Mouse (Mus musculus) ES-E14 (cell line): ENCODE data around the gene Vopp1. TPM values are rescaled to one million over a fixed set of nuclear protein-coding genes. Genes with fewer than 3 reads are reported as not detected.

Experiments used
- DNase-seq: peaks from one replicate; pipeline ENCODE4 v3.0.0-alpha.2; 2013; ENCODE audit warnings: low read depth, low spot score
- H3K27ac ChIP-seq: 2 replicates; pipeline ENCODE4 v1.5.1; 2012; ENCODE audit warnings: low read depth, mild to moderate bottlenecking, low read length, moderate library complexity, mixed read lengths; ENCODE audit not compliant: poor library complexity, insufficient read depth, severe bottlenecking
- H3K36me3 ChIP-seq: 2 replicates; pipeline ENCODE4 v1.6.1; 2012; ENCODE audit warnings: mild to moderate bottlenecking, low read length, moderate library complexity, mixed read lengths; ENCODE audit not compliant: control insufficient read depth, poor library complexity, insufficient read depth, severe bottlenecking
- H3K4me1 ChIP-seq, 2 experiments: fragments of 150-350 bp in 1 of 2; sonication (generic) in 1 of 2; 2 replicates each; pipeline ENCODE4 v1.6.1; 2012; ENCODE audit warnings: low read length in 2 of 2, mild to moderate bottlenecking in 1 of 2, mixed read lengths in 1 of 2; ENCODE audit not compliant: control insufficient read depth in 2 of 2, insufficient read depth in 2 of 2, poor library complexity in 1 of 2
- H3K4me3 ChIP-seq, 2 experiments: fragments of 150-350 bp in 1 of 2; sonication (generic) in 1 of 2; 2 replicates each; pipeline ENCODE4 v1.5.1; 2012; ENCODE audit warnings: low read length in 2 of 2, low read depth in 1 of 2, mild to moderate bottlenecking in 1 of 2, mixed read lengths in 1 of 2; ENCODE audit not compliant: insufficient read depth in 1 of 2, poor library complexity in 1 of 2, severe bottlenecking in 1 of 2
- H3K9ac ChIP-seq: 2 replicates; pipeline ENCODE4 v1.6.1; 2012; ENCODE audit warnings: low read depth, mild to moderate bottlenecking, low read length, mixed read lengths; ENCODE audit not compliant: poor library complexity, insufficient read depth, severe bottlenecking
- H3K9me3 ChIP-seq: fragments of 150-350 bp; sonication (generic); 2 replicates; pipeline ENCODE4 v1.6.1; 2012; ENCODE audit warnings: low read depth, mild to moderate bottlenecking, low read length; ENCODE audit not compliant: control insufficient read depth, insufficient read depth
- CHD2 ChIP-seq: IDR thresholded peaks from 2 replicates; pipeline ENCODE4 v1.6.1; 2014; ENCODE audit warnings: mild to moderate bottlenecking, low read depth, low read length, inconsistent platforms
- HCFC1 ChIP-seq: IDR thresholded peaks from 2 replicates; pipeline ENCODE4 v1.6.1; 2012; ENCODE audit warnings: low read length, inconsistent platforms, borderline replicate concordance; ENCODE audit not compliant: insufficient read depth
- MAFK ChIP-seq: IDR thresholded peaks from 2 replicates; pipeline ENCODE4 v1.6.1; 2014; ENCODE audit warnings: mild to moderate bottlenecking, low read depth, low read length, inconsistent platforms; ENCODE audit not compliant: insufficient read depth
- ZC3H11A ChIP-seq: IDR thresholded peaks from 2 replicates; pipeline ENCODE4 v1.6.1; 2012; ENCODE audit warnings: low read depth, mild to moderate bottlenecking, inconsistent platforms, low read length, borderline replicate concordance
- ZNF384 ChIP-seq: IDR thresholded peaks from 2 replicates; pipeline ENCODE4 v1.6.1; 2012; ENCODE audit warnings: low read depth, low read length, inconsistent platforms
- in situ Hi-C, 2 experiments: fragments of 600-800 bp; cut with MboI; formaldehyde crosslinking; loops; one replicate each; pipeline ENCODE4 v1.15.1; 2025; ENCODE audit warnings: low sequenced_read_pairs in 2 of 2, inconsistent platforms in 1 of 2; ENCODE audit not compliant: unreplicated experiment in 2 of 2
- total RNA-seq: library from RNA; depleted of rRNA; stranded (reverse); fragments of 300-350 nt; gene quantifications from 2 replicates; pipeline ENCODE4 v1.2.3, GENCODE M21; 2012

The Vopp1 gene
- total RNA-seq, 1 experiment, result 9.0 TPM

- no peak overlapping the region for H3K27ac ChIP-seq
- H3K9me3 ChIP-seq, result no peaks in the 10 kb centered on the region
- DNase-seq, result no peak
- no peak overlapping the region for H3K9ac ChIP-seq
- no peak for TF ChIP-seq CHD2
- no peak for TF ChIP-seq ZNF384
- TF ChIP-seq ZC3H11A, result no peak
- TF ChIP-seq MAFK, result no peak
- TF ChIP-seq HCFC1, result no peak
- H3K36me3 ChIP-seq, result no peaks in the 10 kb centered on the region
- in situ Hi-C loops, result no loop called here
- no peaks in the 10 kb centered on the region for H3K4me1 ChIP-seq
- no peak overlapping the region for H3K4me3 ChIP-seq
Observed at GRCm38 (mm10) chr6:57765095-57765878, 59.7 kb downstream of the Vopp1 start.

DNA sequence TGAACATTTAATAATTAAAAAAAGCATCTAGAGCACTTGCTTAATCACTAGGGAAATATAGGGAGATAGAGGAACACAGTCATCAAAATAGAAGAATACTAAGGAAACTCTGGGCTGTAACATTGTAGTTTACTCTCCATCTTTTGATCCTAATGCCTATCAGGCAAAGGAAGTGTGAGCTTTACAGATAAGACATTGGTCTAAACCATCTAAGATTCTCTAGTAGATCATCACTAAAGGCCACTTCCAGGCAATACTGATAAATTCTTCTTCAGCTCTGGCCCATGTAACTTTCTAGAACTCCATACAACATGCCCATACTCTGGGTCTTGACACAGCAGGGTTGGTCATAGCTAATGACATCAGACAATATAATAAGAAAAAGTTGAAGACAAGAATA lies 61.9 kb downstream of the Vopp1 start:
- no peak overlapping the region for H3K27ac ChIP-seq
- no peaks in the 10 kb centered on the region for H3K36me3 ChIP-seq
- TF ChIP-seq MAFK, result no peak
- H3K9me3 ChIP-seq, result no peaks in the 10 kb centered on the region
- in situ Hi-C loops, result no loop called here
- DNase-seq, result no peak
- no peak overlapping the region for H3K9ac ChIP-seq
- H3K4me3 ChIP-seq, result no peak overlapping the region
- no peaks in the 10 kb centered on the region for H3K4me1 ChIP-seq

- DNase-seq, result no peak
- Histone ChIP-seq H3K36me3 (no peaks in the 10 kb centered on the region), H3K9ac (no peak overlapping the region), H3K4me3 (no peak overlapping the region), H3K9me3 (no peaks in the 10 kb centered on the region), H3K4me1 (no peaks in the 10 kb centered on the region; a peak in 1 of 4 replicates), H3K27ac (no peak overlapping the region)
- no peak for TF ChIP-seq CHD2
- no peak for TF ChIP-seq HCFC1
- TF ChIP-seq MAFK, result no peak
- no peak for TF ChIP-seq ZNF384
- TF ChIP-seq ZC3H11A, result no peak
- in situ Hi-C loops, result no loop called here
Observed at GRCm38 (mm10) chr6:57753962-57754759, 70.8 kb downstream of the Vopp1 start.

- H3K36me3 ChIP-seq, result no peaks in the 10 kb centered on the region
- no peak for DNase-seq
- H3K9me3 ChIP-seq, result no peaks in the 10 kb centered on the region
- no peak overlapping the region for H3K4me3 ChIP-seq
- H3K4me1 ChIP-seq, result no peaks in the 10 kb centered on the region; a peak in 1 of 4 replicates
- TF ChIP-seq CHD2 (no peak), MAFK (no peak), ZC3H11A (no peak), HCFC1 (no peak), ZNF384 (no peak)
- H3K9ac ChIP-seq, result no peak overlapping the region
- in situ Hi-C loops, result no loop called here
- H3K27ac ChIP-seq, result no peak overlapping the region
Observed at GRCm38 (mm10) chr6:57745748-57746129, 79.2 kb downstream of the Vopp1 start.
